Mouse (Mus musculus): ENCODE data around the gene Hspe1. TPM values are rescaled to one million over a fixed set of nuclear protein-coding genes. Genes with fewer than 3 reads are reported as not detected.
A peak's percentile ranks its signal among the peaks of the same experiment; 100 is the strongest.
"Not testable (repeated sequence)": the region's sequence is repeated elsewhere in the genome, so short reads cannot be mapped to it uniquely, and the experiment has no call there.

The Hspe1 gene
- total RNA-seq, 2 experiments from 2014 or later: 52.0 to 95.7 TPM

- ATAC-seq (replicated peaks; ENCODE audit: low FRiP score, poor library complexity, severe bottlenecking): no peak
Observed at GRCm38 (mm10) chr1:55079677-55080076, 8.3 kb upstream of the Hspe1 start.

- ATAC-seq (replicated peaks; ENCODE audit: low FRiP score, poor library complexity, severe bottlenecking): no peak
Observed at GRCm38 (mm10) chr1:55082106-55082505, 5.8 kb upstream of the Hspe1 start.

- ATAC-seq (replicated peaks; ENCODE audit: low FRiP score, poor library complexity, severe bottlenecking): no peak
Observed at GRCm38 (mm10) chr1:55085781-55086366, 2.1 kb upstream of the Hspe1 start.

GRCm38 (mm10) chr1:55086868-55087400 is 998 bp upstream of the Hspe1 start:
- ATAC-seq (replicated peaks; ENCODE audit: low FRiP score, poor library complexity, severe bottlenecking): peak; percentile 48

- ATAC-seq (replicated peaks; ENCODE audit: low FRiP score, poor library complexity, severe bottlenecking): peak; percentile 50
Observed at GRCm38 (mm10) chr1:55087401-55087904, 479 bp upstream of the Hspe1 start.

GRCm38 (mm10) chr1:55088611-55089497 is 922 bp downstream of the Hspe1 start:
- no peak for ATAC-seq (replicated peaks; ENCODE audit: low FRiP score, poor library complexity, severe bottlenecking)

- no peak for ATAC-seq (replicated peaks; ENCODE audit: low FRiP score, poor library complexity, severe bottlenecking)
Observed at GRCm38 (mm10) chr1:55089498-55090064, 1.6 kb downstream of the Hspe1 start.

GRCm38 (mm10) chr1:55092056-55092455 is 4.1 kb downstream of the Hspe1 start:
- ATAC-seq (replicated peaks; ENCODE audit: low FRiP score, poor library complexity, severe bottlenecking): no peak

GRCm38 (mm10) chr1:55092469-55092868 is 4.5 kb downstream of the Hspe1 start:
- no peak for ATAC-seq (replicated peaks; ENCODE audit: low FRiP score, poor library complexity, severe bottlenecking)

- ATAC-seq (replicated peaks; ENCODE audit: low FRiP score, poor library complexity, severe bottlenecking): no peak
Observed at GRCm38 (mm10) chr1:55106919-55107585, 19.1 kb downstream of the Hspe1 start.

GRCm38 (mm10) chr1:55107644-55108043 is 19.7 kb downstream of the Hspe1 start:
- no peak for ATAC-seq (replicated peaks; ENCODE audit: low FRiP score, poor library complexity, severe bottlenecking)

GRCm38 (mm10) chr1:55108473-55108872 is 20.5 kb downstream of the Hspe1 start:
- no peak for ATAC-seq (replicated peaks; ENCODE audit: low FRiP score, poor library complexity, severe bottlenecking)

GRCm38 (mm10) chr1:55109066-55109766 is 21.3 kb downstream of the Hspe1 start:
- no peak for ATAC-seq (replicated peaks; ENCODE audit: low FRiP score, poor library complexity, severe bottlenecking)

- ATAC-seq (replicated peaks; ENCODE audit: low FRiP score, poor library complexity, severe bottlenecking): no peak
Observed at GRCm38 (mm10) chr1:55123046-55123445, 35.1 kb downstream of the Hspe1 start.

GRCm38 (mm10) chr1:55123561-55123960 is 35.6 kb downstream of the Hspe1 start:
- no peak for ATAC-seq (replicated peaks; ENCODE audit: low FRiP score, poor library complexity, severe bottlenecking)

- not testable (repeated sequence) for ATAC-seq (replicated peaks; ENCODE audit: low FRiP score, poor library complexity, severe bottlenecking)
Observed at GRCm38 (mm10) chr1:55124136-55124535, 36.2 kb downstream of the Hspe1 start.

GRCm38 (mm10) chr1:55129716-55130115 is 41.8 kb downstream of the Hspe1 start:
- ATAC-seq (replicated peaks; ENCODE audit: low FRiP score, poor library complexity, severe bottlenecking): no peak

- peak; percentile 20 for ATAC-seq (replicated peaks; ENCODE audit: low FRiP score, poor library complexity, severe bottlenecking)
Observed at GRCm38 (mm10) chr1:55130190-55130916, 42.4 kb downstream of the Hspe1 start.

- peak; percentile 93 for ATAC-seq (replicated peaks; ENCODE audit: low FRiP score, poor library complexity, severe bottlenecking)
Observed at GRCm38 (mm10) chr1:55130943-55131401, 43.0 kb downstream of the Hspe1 start, which contains the start of gene Mob4. Gene Mob4, plus strand, starts transcription at chr1:55131231.
